Mouse (Mus musculus): ENCODE data around the gene Fam199x. TPM values are rescaled to one million over a fixed set of nuclear protein-coding genes. Genes with fewer than 3 reads are reported as not detected.

Fam199x gene
- total RNA-seq, 2 experiments from 2014 or later = 10.1 to 10.5 TPM

Other genes starting within 250 kb of the Fam199x start
- 100 to 1,000 TPM; 310 to 451 TPM for gene Plp1, start 226.9 kb upstream of the Fam199x start, total RNA-seq (2021)
- gene Rab9b, start 180.8 kb upstream of the Fam199x start, total RNA-seq (2021) = 10 to 100 TPM; 16.4 to 20.9 TPM
- gene H2bfm, start 122.3 kb upstream of the Fam199x start, total RNA-seq (2021) = not detected
- gene Tmsb15b2, start 74.1 kb upstream of the Fam199x start, total RNA-seq (2021) = 10 to 100 TPM; 14.5 to 18.9 TPM
- 1 to 10 TPM; 1.2 to 4.0 TPM for gene Tmsb15l, start 72.7 kb upstream of the Fam199x start, total RNA-seq (2021)
- gene Tmsb15b1, start 72.7 kb upstream of the Fam199x start, total RNA-seq (2021) = 10 to 100 TPM in 1 of 2 experiments, 1 to 10 TPM in 1; 5.1 to 13.6 TPM
- 100 to 1,000 TPM; 273 to 298 TPM for gene Zcchc18, start 56.4 kb upstream of the Fam199x start, total RNA-seq (2021)
- 10 to 100 TPM; 21.9 to 28.6 TPM for gene Slc25a53, start 11.3 kb upstream of the Fam199x start, total RNA-seq (2021)
- not detected for gene Esx1, start 72.5 kb downstream of the Fam199x start, total RNA-seq (2021)

Measured in left cerebral cortex, adult 18-20 months (tissue).